Mouse (Mus musculus) E14TG2a.4 (cell line): ENCODE measurements at regions not wholly inside any gene's neighbourhood (a gene's known extent, or its start where the extent isn't known, plus 50 kb on each side); places are given as distances from the start of the nearest gene placed in this dataset.

Experiments
- CTCF ChIP-seq: conservative IDR thresholded peaks from 2 replicates; pipeline ENCODE4 v1.5.1; 2014; ENCODE audit warnings: low read length
- NANOG ChIP-seq: IDR thresholded peaks from 2 replicates; pipeline ENCODE4 v1.6.1; 2014; ENCODE audit warnings: borderline replicate concordance, low read length, mixed read lengths
- POU5F1 ChIP-seq: IDR thresholded peaks from 2 replicates; pipeline ENCODE4 v1.6.1; 2014; ENCODE audit warnings: low read length, borderline replicate concordance

- TF ChIP-seq CTCF = no peak
- no peak for TF ChIP-seq POU5F1
- no peak for TF ChIP-seq NANOG
Measured at GRCm38 (mm10) chr10:34856494-34857146, 373.4 kb downstream of the Frk start.
